Mouse (Mus musculus): ENCODE data around the gene Hoxc13. TPM values are rescaled to one million over a fixed set of nuclear protein-coding genes. Genes with fewer than 3 reads are reported as not detected.

Hoxc13 gene
- polyA plus RNA-seq, 1 experiment from 2014 or later = 9.3 TPM

GRCm38 (mm10) chr15:102939256-102940155, 18.6 kb downstream of the Hoxc13 start:
- WGBS = 3% methylated on average over 32 of the region's 34 CpGs
- peak overlapping the region; percentile 43 for H3K4me2 ChIP-seq
- no peaks in the 10 kb centered on the region for H3K36me3 ChIP-seq
- H3K4me3 ChIP-seq (replicated peaks) = peak overlapping the region; percentile 37
- H3K9me3 ChIP-seq (replicated peaks) = no peaks in the 10 kb centered on the region
- peaks cover 84% of the 10 kb centered on the region for H3K27me3 ChIP-seq (replicated peaks)
- ATAC-seq (ENCODE audit: low FRiP score) = no peak
- peak overlapping the region; percentile 11 for H3K9ac ChIP-seq (replicated peaks)
- peak overlapping the region; percentile 41 for H3K27ac ChIP-seq (replicated peaks)
- peaks cover 11% of the 10 kb centered on the region for H3K4me1 ChIP-seq

GRCm38 (mm10) chr15:102942739-102943467, 22.0 kb downstream of the Hoxc13 start:
- no peak for ATAC-seq (ENCODE audit: low FRiP score)
- Histone ChIP-seq H3K9me3 (replicated peaks) (no peaks in the 10 kb centered on the region), H3K9ac (replicated peaks) (peak overlapping the region; percentile 41), H3K4me3 (replicated peaks) (peak overlapping the region; percentile 34), H3K4me1 (peaks cover 11% of the 10 kb centered on the region), H3K4me2 (peak overlapping the region; percentile 52), H3K27ac (replicated peaks) (peak overlapping the region; percentile 74), H3K27me3 (replicated peaks) (peaks cover 90% of the 10 kb centered on the region), H3K36me3 (no peaks in the 10 kb centered on the region)
- under 1% methylated on average over 49 of the region's 53 CpGs for WGBS

- H3K36me3 ChIP-seq = no peaks in the 10 kb centered on the region
- WGBS = 4% methylated on average over 5 of the region's 5 CpGs
- peak overlapping the region; percentile 28; the same call in 1 of the 2 replicates for H3K9ac ChIP-seq (replicated peaks)
Measured at GRCm38 (mm10) chr15:102943468-102943813, 22.5 kb downstream of the Hoxc13 start.

GRCm38 (mm10) chr15:102945185-102946077, 24.5 kb downstream of the Hoxc13 start:
- Histone ChIP-seq H3K4me2 (peak overlapping the region; percentile 40), H3K9me3 (replicated peaks) (no peaks in the 10 kb centered on the region), H3K27me3 (replicated peaks) (peaks cover 83% of the 10 kb centered on the region), H3K4me1 (peaks cover 6% of the 10 kb centered on the region), H3K9ac (replicated peaks) (peak overlapping the region; percentile 6; the same call in 1 of the 2 replicates), H3K27ac (replicated peaks) (peak overlapping the region; percentile 39), H3K36me3 (no peaks in the 10 kb centered on the region), H3K4me3 (replicated peaks) (peak overlapping the region; percentile 19)
- 8% methylated on average over 22 of the region's 22 CpGs for WGBS
- no peak for ATAC-seq (ENCODE audit: low FRiP score)

More at GRCm38 (mm10) chr15:102943468-102943813, 22.5 kb downstream of the Hoxc13 start:
- H3K4me3 ChIP-seq (replicated peaks) = peak overlapping the region; percentile 34
- peak overlapping the region; percentile 52 for H3K4me2 ChIP-seq
- H3K27ac ChIP-seq (replicated peaks) = peak overlapping the region; percentile 74
- peaks cover 90% of the 10 kb centered on the region for H3K27me3 ChIP-seq (replicated peaks)
- peaks cover 11% of the 10 kb centered on the region for H3K4me1 ChIP-seq
- no peaks in the 10 kb centered on the region for H3K9me3 ChIP-seq (replicated peaks)
- no peak for ATAC-seq (ENCODE audit: low FRiP score)

- peak overlapping the region; percentile 18; the same call in 1 of the 2 replicates for H3K9ac ChIP-seq (replicated peaks)
- H3K4me1 ChIP-seq = peaks cover 6% of the 10 kb centered on the region
- peak overlapping the region; percentile 41 for H3K4me2 ChIP-seq
- peaks cover 83% of the 10 kb centered on the region for H3K27me3 ChIP-seq (replicated peaks)
- H3K27ac ChIP-seq (replicated peaks) = peak overlapping the region; percentile 80
- peak overlapping the region; percentile 24 for H3K4me3 ChIP-seq (replicated peaks)
- H3K36me3 ChIP-seq = no peaks in the 10 kb centered on the region
- 3% methylated on average over 9 of the region's 9 CpGs for WGBS
- no peak for ATAC-seq (ENCODE audit: low FRiP score)
- no peaks in the 10 kb centered on the region for H3K9me3 ChIP-seq (replicated peaks)
Measured at GRCm38 (mm10) chr15:102947276-102947675, 26.4 kb downstream of the Hoxc13 start.

GRCm38 (mm10) chr15:102948842-102949241, 27.9 kb downstream of the Hoxc13 start:
- peak overlapping the region; percentile 24 for H3K4me3 ChIP-seq (replicated peaks)
- H3K27ac ChIP-seq (replicated peaks) = peak overlapping the region; percentile 80
- H3K36me3 ChIP-seq = no peaks in the 10 kb centered on the region
- H3K27me3 ChIP-seq (replicated peaks) = peaks cover 89% of the 10 kb centered on the region
- peak overlapping the region; percentile 41 for H3K4me2 ChIP-seq
- 8% methylated on average over 2 of the region's 2 CpGs for WGBS
- H3K9ac ChIP-seq (replicated peaks) = no peak overlapping the region
- H3K9me3 ChIP-seq (replicated peaks) = no peaks in the 10 kb centered on the region
- no peaks in the 10 kb centered on the region for H3K4me1 ChIP-seq
- no peak for ATAC-seq (ENCODE audit: low FRiP score)

- H3K9me3 ChIP-seq (replicated peaks) = no peaks in the 10 kb centered on the region
- peaks cover 81% of the 10 kb centered on the region for H3K27me3 ChIP-seq (replicated peaks)
- H3K27ac ChIP-seq (replicated peaks) = peak overlapping the region; percentile 80
- 0 out of 2 replicates have a peak overlapping the region, but pooled peaks have one; percentile 6 for H3K9ac ChIP-seq (replicated peaks)
- no peak for ATAC-seq (ENCODE audit: low FRiP score)
- WGBS = 2% methylated on average over 20 of the region's 20 CpGs
- H3K4me2 ChIP-seq = peak overlapping the region; percentile 41
- H3K36me3 ChIP-seq = no peaks in the 10 kb centered on the region
- no peaks in the 10 kb centered on the region for H3K4me1 ChIP-seq
- peak overlapping the region; percentile 24 for H3K4me3 ChIP-seq (replicated peaks)
Measured at GRCm38 (mm10) chr15:102949696-102950095, 28.8 kb downstream of the Hoxc13 start.

GRCm38 (mm10) chr15:102950877-102951276, 30.0 kb downstream of the Hoxc13 start:
- Histone ChIP-seq H3K27ac (replicated peaks) (peak overlapping the region; percentile 60), H3K4me1 (0 out of 2 replicates have a peak, but pooled peaks cover 5% of the 10 kb centered on the region), H3K4me3 (replicated peaks) (peak overlapping the region; percentile 23), H3K27me3 (replicated peaks) (peaks cover 71% of the 10 kb centered on the region), H3K4me2 (peak overlapping the region; percentile 41), H3K9me3 (replicated peaks) (no peaks in the 10 kb centered on the region), H3K36me3 (no peaks in the 10 kb centered on the region), H3K9ac (replicated peaks) (peak overlapping the region; percentile 20; the same call in 1 of the 2 replicates)
- 9% methylated on average over 2 of the region's 2 CpGs for WGBS
- ATAC-seq (ENCODE audit: low FRiP score) = no peak

GRCm38 (mm10) chr15:102953561-102953960, 32.7 kb downstream of the Hoxc13 start:
- peak overlapping the region; percentile 77 for H3K27ac ChIP-seq (replicated peaks)
- 0 out of 2 replicates have a peak overlapping the region, but pooled peaks have one; percentile 14 for H3K9ac ChIP-seq (replicated peaks)
- 6% methylated on average over 6 of the region's 6 CpGs for WGBS
- H3K4me3 ChIP-seq (replicated peaks) = peak overlapping the region; percentile 43
- H3K4me1 ChIP-seq = 0 out of 2 replicates have a peak, but pooled peaks cover 9% of the 10 kb centered on the region
- no peak for ATAC-seq (ENCODE audit: low FRiP score)
- no peaks in the 10 kb centered on the region for H3K9me3 ChIP-seq (replicated peaks)
- H3K36me3 ChIP-seq = no peaks in the 10 kb centered on the region
- peaks cover 68% of the 10 kb centered on the region for H3K27me3 ChIP-seq (replicated peaks)
- H3K4me2 ChIP-seq = peak overlapping the region; percentile 51

GRCm38 (mm10) chr15:102954192-102955006, 33.5 kb downstream of the Hoxc13 start, which contains the start of gene Hoxc11:
Hoxc11 (plus strand) TSS chr15:102954427.
- peak; percentile 29; the same call in 1 of the 2 replicates for ATAC-seq (ENCODE audit: low FRiP score)
- H3K27ac ChIP-seq (replicated peaks) = peak within 1 kb of the TSS; percentile 77

More at GRCm38 (mm10) chr15:102954192-102955006, 33.5 kb downstream of the Hoxc13 start, which contains the start of gene Hoxc11:
- 0 out of 2 replicates have a peak, but pooled peaks cover 9% of the 10 kb centered on the region for H3K4me1 ChIP-seq
- under 1% methylated on average over 57 of the region's 57 CpGs for WGBS
- peak within 1 kb of the TSS; percentile 43 for H3K4me3 ChIP-seq (replicated peaks)
- H3K9me3 ChIP-seq (replicated peaks) = no peaks in the 10 kb centered on the region
- peak within 1 kb of the TSS; percentile 59 for H3K9ac ChIP-seq (replicated peaks)
- H3K27me3 ChIP-seq (replicated peaks) = peaks cover 66% of the 10 kb centered on the region
- H3K36me3 ChIP-seq = no peaks in the 10 kb centered on the region
- H3K4me2 ChIP-seq = peak within 1 kb of the TSS; percentile 51
